Mouse (Mus musculus) adrenal gland, postnatal 36 days (tissue): ENCODE data around the gene Zfp36l1. TPM values are rescaled to one million over a fixed set of nuclear protein-coding genes. Genes with fewer than 3 reads are reported as not detected.
A peak's percentile ranks its signal among the peaks of the same experiment; 100 is the strongest.

Source experiments
- DNase-seq, 2 experiments: peaks; one replicate each; pipeline ENCODE4 v3.0.0; 2021; ENCODE audit warnings: mixed read lengths in 1 of 2
- long read RNA-seq, 2 experiments: library from polyadenylated mRNA; stranded (forward); transcript quantifications; one replicate each; pipeline ENCODE4 v2.0.0; 2021; ENCODE audit warnings: borderline sequencing depth in 2 of 2
- total RNA-seq, 2 experiments: library from RNA; stranded (reverse); gene quantifications; 2 replicates each; pipeline ENCODE4 v1.2.3; 2021

Zfp36l1 gene
- total RNA-seq = 100 to 1,000 TPM; 230 to 283 TPM
- long read RNA-seq, experiment 1, transcript Zfp36l1-201 (2 exons, 2,990 nt) = major isoform, 5 of 43 reads
- long read RNA-seq, experiment 1, partial matches to known transcripts = 0 of 43 reads
- long read RNA-seq, experiment 1, other reads (novel, unspliced or antisense) = 38 of 43 reads
- long read RNA-seq, experiment 2, transcript Zfp36l1-201 (2 exons, 2,990 nt) = major isoform, 7 of 13 reads
- long read RNA-seq, experiment 2, partial matches to known transcripts = 0 of 13 reads
- long read RNA-seq, experiment 2, other reads (novel, unspliced or antisense) = 6 of 13 reads

- peak; percentile 93 to 95 for DNase-seq
Measured at GRCm38 (mm10) chr12:80112852-80113551, at the start of gene Zfp36l1. Gene Zfp36l1 (minus strand): TSS chr12:80113013.

GRCm38 (mm10) chr12:80162448-80162847 is 49.6 kb upstream of the Zfp36l1 start:
- DNase-seq = no peak

GRCm38 (mm10) chr12:80157675-80158074 is 44.9 kb upstream of the Zfp36l1 start:
- no peak for DNase-seq

- DNase-seq = peak; percentile 67 to 71
Measured at GRCm38 (mm10) chr12:80153687-80154326, 41.0 kb upstream of the Zfp36l1 start.

GRCm38 (mm10) chr12:80153078-80153477 is 40.3 kb upstream of the Zfp36l1 start:
- DNase-seq = no peak

GRCm38 (mm10) chr12:80151821-80152220 is 39.0 kb upstream of the Zfp36l1 start:
- DNase-seq = no peak

- peak; percentile 54 to 59 for DNase-seq
Measured at GRCm38 (mm10) chr12:80150624-80151023, 37.8 kb upstream of the Zfp36l1 start.

GRCm38 (mm10) chr12:80147563-80148214 is 34.9 kb upstream of the Zfp36l1 start:
- DNase-seq = no peak

- DNase-seq = peak; percentile 71 to 81
Measured at GRCm38 (mm10) chr12:80146227-80147223, 33.7 kb upstream of the Zfp36l1 start.

- no peak for DNase-seq
Measured at GRCm38 (mm10) chr12:80145365-80145764, 32.6 kb upstream of the Zfp36l1 start.

GRCm38 (mm10) chr12:80144846-80145245 is 32.0 kb upstream of the Zfp36l1 start:
- DNase-seq = no peak

GRCm38 (mm10) chr12:80141470-80141869 is 28.7 kb upstream of the Zfp36l1 start:
- DNase-seq = peak; percentile 56 to 72

- DNase-seq = no peak
Measured at GRCm38 (mm10) chr12:80141011-80141410, 28.2 kb upstream of the Zfp36l1 start.

GRCm38 (mm10) chr12:80137744-80138143 is 24.9 kb upstream of the Zfp36l1 start:
- no peak for DNase-seq

GRCm38 (mm10) chr12:80137246-80137645 is 24.4 kb upstream of the Zfp36l1 start:
- DNase-seq = no peak

GRCm38 (mm10) chr12:80136264-80136930 is 23.6 kb upstream of the Zfp36l1 start:
- no peak for DNase-seq

- DNase-seq = no peak
Measured at GRCm38 (mm10) chr12:80135173-80135572, 22.4 kb upstream of the Zfp36l1 start.

- no peak for DNase-seq
Measured at GRCm38 (mm10) chr12:80133011-80133545, 20.3 kb upstream of the Zfp36l1 start.

- DNase-seq = peak; percentile 92 to 94
Measured at GRCm38 (mm10) chr12:80132250-80133003, 19.6 kb upstream of the Zfp36l1 start.
